Mouse (Mus musculus): ENCODE measurements at regions not wholly inside any gene's neighbourhood (a gene's known extent, or its start where the extent isn't known, plus 50 kb on each side); places are given as distances from the start of the nearest gene placed in this dataset.
"Not testable (repeated sequence)": the region's sequence is repeated elsewhere in the genome, so short reads cannot be mapped to it uniquely, and the experiment has no call there.

- DNase-seq: no peak
These were observed 406.8 kb downstream of the Gja1 start for GRCm38 (mm10) chr10:56783941-56784340.

GRCm38 (mm10) chr10:56788081-56788480 lies 411.0 kb downstream of the Gja1 start:
- no peak for DNase-seq

- peak; percentile 6 for DNase-seq
These were observed 415.9 kb downstream of the Gja1 start for GRCm38 (mm10) chr10:56793074-56793473.

- no peak for DNase-seq
These were observed 418.3 kb downstream of the Gja1 start for GRCm38 (mm10) chr10:56795396-56795795.

GRCm38 (mm10) chr10:56799307-56799706 lies 422.2 kb downstream of the Gja1 start:
- DNase-seq: no peak

- no peak for DNase-seq
These were observed 422.6 kb downstream of the Gja1 start for GRCm38 (mm10) chr10:56799745-56800144.

- DNase-seq: no peak
These were observed 431.9 kb downstream of the Gja1 start for GRCm38 (mm10) chr10:56809006-56809405.

GRCm38 (mm10) chr10:56822158-56822557 lies 445.0 kb downstream of the Gja1 start:
- DNase-seq: no peak

- DNase-seq: no peak
These were observed 454.2 kb downstream of the Gja1 start for GRCm38 (mm10) chr10:56831331-56831730.

GRCm38 (mm10) chr10:56831966-56832365 lies 454.8 kb downstream of the Gja1 start:
- DNase-seq: no peak

GRCm38 (mm10) chr10:56836130-56836529 lies 459.0 kb downstream of the Gja1 start:
- DNase-seq: no peak

- no peak for DNase-seq
These were observed 461.9 kb downstream of the Gja1 start for GRCm38 (mm10) chr10:56839006-56839495.

- DNase-seq: no peak
These were observed 462.4 kb downstream of the Gja1 start for GRCm38 (mm10) chr10:56839545-56839944.

GRCm38 (mm10) chr10:56840732-56841131 lies 463.6 kb downstream of the Gja1 start:
- DNase-seq: peak; percentile 55

- no peak for DNase-seq
These were observed 464.4 kb downstream of the Gja1 start for GRCm38 (mm10) chr10:56841486-56841885.

- DNase-seq: no peak
These were observed 464.8 kb downstream of the Gja1 start for GRCm38 (mm10) chr10:56841973-56842372.

GRCm38 (mm10) chr10:56852484-56852883 lies 475.4 kb downstream of the Gja1 start:
- DNase-seq: no peak

- DNase-seq: no peak
These were observed 479.1 kb downstream of the Gja1 start for GRCm38 (mm10) chr10:56856186-56856585.

- no peak for DNase-seq
These were observed 502.6 kb downstream of the Gja1 start for GRCm38 (mm10) chr10:56879744-56880143.

- DNase-seq: peak; percentile 7
These were observed 503.0 kb downstream of the Gja1 start for GRCm38 (mm10) chr10:56880154-56880591.

- DNase-seq: peak; percentile 31
These were observed 507.6 kb downstream of the Gja1 start for GRCm38 (mm10) chr10:56884456-56885410.

- not testable (repeated sequence) for DNase-seq
These were observed 514.4 kb downstream of the Gja1 start for GRCm38 (mm10) chr10:56891530-56891929.

GRCm38 (mm10) chr10:56892666-56893209 lies 515.6 kb downstream of the Gja1 start:
- DNase-seq: no peak

- no peak for DNase-seq
These were observed 516.1 kb downstream of the Gja1 start for GRCm38 (mm10) chr10:56893210-56893705.

Measured in kidney, postnatal 10 days (tissue).